Mouse (Mus musculus) cerebellum, adult 2 months (tissue): Measurements from ENCODE around the gene Ncan.

ENCODE experiments used
- CTCF ChIP-seq: fragments of 200-500 bp; IDR thresholded peaks from 2 replicates; pipeline ENCODE4 v1.5.1; 2011; ENCODE audit warnings: low read depth, mild to moderate bottlenecking, control low read depth, low read length, moderate library complexity, borderline replicate concordance; ENCODE audit not compliant: insufficient read depth
- POLR2A ChIP-seq: fragments of 200-500 bp; IDR thresholded peaks from 2 replicates; pipeline ENCODE4 v1.6.1; 2011; ENCODE audit warnings: low read length, control low read depth, borderline replicate concordance; ENCODE audit not compliant: insufficient read depth

DNA sequence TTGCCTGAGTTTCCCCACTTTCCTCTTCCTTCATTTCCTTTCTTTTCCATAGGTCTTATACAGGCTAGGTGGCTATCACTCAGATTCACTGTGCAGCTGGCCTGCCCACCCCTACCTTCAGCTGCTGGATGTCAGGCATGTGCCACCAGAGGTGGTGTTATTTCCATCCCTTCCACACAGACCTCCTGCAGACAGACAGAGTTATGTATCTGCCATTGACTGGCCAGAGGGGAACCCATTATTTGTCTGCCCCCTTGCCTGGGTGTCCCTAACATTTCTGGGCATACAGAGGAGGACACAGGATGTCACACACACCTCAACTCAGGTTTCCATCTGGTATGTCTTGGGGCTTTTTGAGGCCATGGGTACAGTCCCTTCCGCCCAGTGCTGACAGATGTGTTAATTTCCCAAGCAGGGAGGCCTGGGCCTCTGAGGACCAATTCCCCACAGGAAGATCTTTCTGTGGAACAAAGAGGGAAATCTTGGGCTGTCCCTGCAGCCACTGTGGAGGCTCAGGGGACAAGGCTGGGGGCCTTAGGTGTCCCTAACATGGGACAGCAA, 36.6 kb upstream of the Ncan start:
- no peak for TF ChIP-seq POLR2A
- no peak for TF ChIP-seq CTCF
